Mouse (Mus musculus) embryo, embryonic 11.5 days (tissue): ENCODE measurements around the gene Glce.

Source experiments
- DNase-seq: peaks from one replicate; pipeline ENCODE4 v3.0.0-alpha.2; 2012; ENCODE audit warnings: low read depth, low spot score

Glce gene

DNA sequence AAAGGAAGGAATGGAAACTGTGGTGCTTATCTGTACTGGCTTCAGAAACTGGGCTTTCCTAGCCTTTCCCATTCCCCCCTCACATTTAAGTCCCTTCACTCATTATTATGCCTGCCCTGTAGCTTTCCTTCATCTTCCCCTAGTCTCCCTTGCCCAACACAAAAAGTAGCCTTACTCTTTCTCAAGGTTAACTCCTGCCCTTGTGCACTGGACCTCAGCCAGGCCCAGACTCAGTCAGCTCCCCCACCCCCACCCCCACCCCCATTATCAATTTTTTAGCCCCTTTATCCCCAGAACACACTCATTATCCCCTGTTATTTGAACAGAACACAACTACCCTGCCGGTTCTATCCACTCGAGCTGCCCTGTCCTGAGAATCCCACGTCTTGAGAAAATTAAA, 1.0 kb upstream of the Glce start:
- DNase-seq: no peak

DNA sequence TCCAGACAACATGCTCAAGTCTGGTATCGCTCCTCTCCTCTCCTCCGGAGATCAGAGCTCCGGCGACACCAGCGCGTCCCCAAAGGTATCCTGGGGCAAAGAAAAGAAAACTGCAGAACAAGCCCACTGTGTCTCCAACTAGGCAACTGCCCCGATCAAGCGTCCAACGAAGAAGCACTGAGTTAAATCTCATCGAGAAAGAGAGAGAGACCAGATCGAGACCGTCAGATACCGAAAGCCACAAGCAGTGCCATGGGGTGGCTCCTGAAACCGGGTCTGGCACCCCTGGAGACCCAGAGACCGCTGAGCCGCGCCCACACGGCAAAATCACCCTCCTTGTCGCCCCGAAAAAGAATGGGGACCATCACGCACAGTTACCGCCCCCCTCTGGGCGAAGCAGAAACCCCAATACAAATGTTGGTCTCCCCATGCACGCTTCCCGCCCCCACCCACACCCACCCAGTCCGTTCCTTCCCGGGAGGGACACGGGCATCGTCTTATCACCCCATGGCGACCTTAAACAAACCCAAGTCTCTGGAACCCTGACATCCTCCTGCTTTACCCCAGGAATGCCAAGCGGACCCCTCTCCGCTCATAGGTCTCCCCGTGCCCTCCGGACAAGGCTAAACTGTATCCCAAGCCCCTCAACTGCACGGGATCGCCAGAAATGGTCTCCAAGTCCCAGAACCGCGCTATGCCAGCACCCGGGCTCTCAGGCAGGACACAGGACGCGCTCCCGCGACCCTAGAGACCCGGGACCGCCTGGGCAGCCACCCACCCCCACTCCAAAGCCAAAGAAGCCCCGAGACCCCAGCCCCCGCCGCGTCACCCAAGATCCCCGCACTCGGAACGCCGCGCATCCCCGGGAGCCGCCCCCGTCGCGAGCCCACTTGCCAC, 656 bp downstream of the Glce start:
- DNase-seq: no peak

DNA sequence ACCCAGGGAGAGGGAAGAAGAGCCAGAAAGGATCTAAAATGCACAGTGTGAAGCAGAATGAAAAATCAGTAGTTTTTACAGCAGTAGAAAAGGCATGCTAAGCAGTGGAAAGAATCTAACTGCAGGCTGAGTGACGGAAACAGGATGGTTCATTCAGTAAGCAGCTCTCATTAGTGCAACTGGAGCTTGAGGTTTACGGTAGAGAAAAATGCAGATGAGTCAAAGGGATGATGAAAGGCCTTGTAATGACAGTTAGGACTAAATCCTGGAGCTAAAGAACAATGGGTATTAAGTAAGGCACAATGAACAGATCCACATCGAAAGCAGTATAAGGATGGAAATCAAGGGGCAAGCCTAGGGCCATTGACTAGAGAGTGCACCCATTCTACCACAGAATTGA, 3.7 kb downstream of the Glce start:
- no peak for DNase-seq

DNA sequence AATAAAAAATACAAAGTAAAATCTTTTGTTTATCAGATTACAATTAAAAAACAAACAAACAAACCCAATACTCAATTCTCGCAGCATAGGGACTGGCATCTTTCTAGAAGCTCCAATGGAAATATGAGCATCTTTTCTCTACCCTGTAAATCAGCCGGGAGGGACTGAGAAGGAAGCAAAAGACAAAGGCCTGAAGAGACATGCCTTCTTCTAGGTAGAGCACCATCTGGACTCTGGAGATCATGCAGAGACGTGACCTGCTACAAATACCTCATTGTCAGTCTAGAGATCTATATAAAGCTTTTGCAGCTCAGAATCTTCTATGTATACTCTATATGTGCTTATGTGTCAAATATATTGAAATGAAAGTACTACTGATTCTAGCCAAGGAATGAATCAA, 6.6 kb downstream of the Glce start:
- no peak for DNase-seq

DNA sequence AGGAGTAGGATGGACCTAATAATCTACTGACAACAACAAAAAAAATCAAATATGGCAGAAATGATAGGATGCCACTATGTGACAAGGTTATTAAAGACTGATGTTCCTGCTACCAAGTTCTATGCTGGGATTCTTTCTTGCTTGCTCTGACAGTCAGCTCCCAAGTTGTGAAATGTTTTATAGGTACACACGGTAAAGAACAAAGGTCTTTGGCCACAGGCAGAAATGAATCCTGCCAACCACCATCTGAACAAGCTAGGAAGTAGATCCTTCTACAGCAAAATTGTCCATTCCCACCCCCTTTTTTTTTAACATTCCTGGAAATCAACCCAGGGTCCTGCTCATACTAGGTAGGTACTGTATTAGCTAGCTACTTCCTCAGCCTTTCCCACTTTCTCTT, 25.9 kb downstream of the Glce start:
- DNase-seq: no peak

DNA sequence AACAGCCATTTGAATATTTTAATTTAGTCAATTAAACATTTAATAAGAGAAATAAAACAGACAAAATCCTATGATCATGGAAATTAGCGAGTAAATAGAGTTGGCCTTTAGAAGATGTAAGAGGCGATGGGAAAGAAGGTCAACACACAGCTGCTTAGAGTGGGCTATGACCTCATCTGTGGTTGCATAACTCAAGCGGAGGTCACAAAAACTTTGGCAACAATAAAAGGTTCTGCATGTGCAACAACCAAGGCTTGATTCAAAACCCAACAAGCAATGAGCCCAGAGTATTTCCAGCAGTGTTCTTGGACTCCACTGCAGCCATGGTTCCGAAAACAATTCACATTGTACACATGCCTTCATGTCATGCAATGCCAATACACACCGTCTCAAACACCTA, 30.9 kb downstream of the Glce start:
- no peak for DNase-seq

DNA sequence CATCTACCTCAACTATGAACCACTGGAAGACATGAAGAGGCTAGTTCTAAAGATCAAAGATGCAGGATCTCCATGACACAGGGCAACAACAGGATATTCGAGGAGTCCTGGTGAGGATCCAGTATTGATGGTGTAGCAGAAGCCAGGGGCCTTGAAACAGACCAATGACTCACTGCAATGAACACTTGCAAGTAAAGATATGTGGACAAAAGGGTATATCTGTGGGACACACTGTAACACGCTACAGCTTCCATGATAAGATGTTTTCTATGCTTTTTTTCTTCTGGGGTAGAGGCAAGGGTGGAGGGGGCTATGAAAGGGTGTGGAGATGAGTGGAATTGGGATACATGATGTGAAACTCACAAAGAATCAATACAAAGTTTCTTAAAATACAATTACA, 36.9 kb downstream of the Glce start:
- no peak for DNase-seq

DNA sequence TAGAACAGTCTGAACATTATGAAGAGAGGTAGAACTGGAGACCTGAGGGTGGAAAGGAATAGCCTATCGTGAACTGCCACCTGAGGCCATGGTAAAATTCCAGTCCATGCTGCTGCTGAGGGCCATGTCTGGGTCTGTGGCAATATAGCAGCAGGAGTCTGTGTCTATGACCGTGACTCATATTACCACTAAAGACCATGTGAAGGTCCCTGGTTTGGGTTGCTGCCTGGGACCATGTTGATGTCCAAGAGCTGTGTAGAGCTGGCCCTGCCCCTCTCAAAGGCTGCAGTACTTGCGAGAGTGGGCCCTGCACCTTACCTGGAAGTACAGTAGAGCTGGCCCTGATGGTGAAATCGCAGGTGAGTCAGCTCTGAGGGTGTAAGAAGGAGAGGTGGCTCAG, 37.6 kb downstream of the Glce start:
- no peak for DNase-seq

DNA sequence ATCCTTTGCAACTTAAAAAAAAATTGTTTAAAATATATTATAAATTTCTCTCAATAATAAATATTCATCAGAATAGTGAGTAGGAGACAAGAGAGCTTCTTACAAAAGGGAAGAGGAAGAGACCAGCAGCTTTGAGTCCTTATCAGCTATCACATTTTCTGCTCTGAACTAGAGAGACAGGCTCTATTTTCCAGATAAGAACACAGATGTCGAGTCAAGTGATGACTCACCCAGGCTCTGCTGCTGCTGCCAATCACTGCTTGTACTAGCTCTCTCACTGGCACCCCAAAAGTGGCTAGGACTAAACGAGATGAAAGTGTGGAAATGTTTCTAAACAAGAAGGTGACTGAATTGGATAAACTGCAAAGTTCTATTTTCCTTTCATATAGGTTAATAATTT, 39.5 kb downstream of the Glce start:
- no peak for DNase-seq

DNA sequence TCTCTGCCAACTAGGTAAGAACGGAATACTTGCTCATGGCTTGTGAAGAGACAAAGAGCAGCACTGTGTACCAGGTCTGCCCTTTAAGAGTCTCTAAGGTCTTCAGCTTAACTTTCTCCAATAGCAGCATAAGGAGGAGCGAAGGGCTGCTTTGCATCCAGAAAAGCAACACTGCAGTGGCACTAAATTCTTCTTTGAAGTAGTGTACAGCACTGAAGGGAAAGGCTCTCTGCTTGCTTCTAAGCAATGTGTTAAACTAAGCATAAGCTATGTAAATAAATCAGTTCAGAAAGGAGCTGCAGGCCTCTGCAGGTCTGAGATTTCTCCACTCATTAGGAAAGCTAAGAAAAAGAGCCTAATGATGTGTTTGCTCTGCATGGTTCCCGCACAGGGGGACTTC, 40.9 kb downstream of the Glce start:
- DNase-seq: no peak

DNA sequence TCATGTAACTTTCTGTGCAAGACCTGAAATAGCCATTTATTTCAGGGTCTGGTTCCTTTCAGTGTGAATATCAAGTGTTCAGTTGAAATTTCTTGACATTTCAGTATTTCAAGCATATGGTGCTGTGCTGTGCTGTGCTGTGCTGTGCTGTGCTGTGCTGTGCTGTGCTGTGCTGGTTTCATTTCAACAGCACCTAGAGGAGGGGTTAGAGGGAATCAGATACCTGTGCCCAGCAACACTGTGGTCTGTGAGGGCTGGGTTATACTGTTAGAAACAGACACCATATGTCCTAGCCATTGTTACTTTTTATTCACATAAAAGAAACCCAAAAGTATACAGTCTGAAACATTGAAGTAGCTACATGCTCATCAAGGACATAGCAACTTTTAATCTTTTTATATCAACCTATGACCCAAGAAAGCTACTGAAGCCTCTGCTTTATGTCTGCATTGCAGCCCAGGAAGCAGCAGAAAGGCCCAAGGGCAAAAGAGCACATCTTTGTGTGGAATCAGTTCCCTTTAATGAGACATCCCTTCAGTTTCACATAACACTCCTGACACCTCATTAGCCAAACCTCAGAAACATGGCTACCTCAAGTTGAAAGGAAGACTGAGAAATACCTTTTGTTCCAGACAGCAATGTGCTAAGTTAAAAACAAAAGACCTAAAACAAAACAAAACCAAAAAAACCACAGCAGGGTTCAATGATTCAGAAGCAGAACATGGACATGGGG, 42.3 kb downstream of the Glce start:
- DNase-seq: no peak

DNA sequence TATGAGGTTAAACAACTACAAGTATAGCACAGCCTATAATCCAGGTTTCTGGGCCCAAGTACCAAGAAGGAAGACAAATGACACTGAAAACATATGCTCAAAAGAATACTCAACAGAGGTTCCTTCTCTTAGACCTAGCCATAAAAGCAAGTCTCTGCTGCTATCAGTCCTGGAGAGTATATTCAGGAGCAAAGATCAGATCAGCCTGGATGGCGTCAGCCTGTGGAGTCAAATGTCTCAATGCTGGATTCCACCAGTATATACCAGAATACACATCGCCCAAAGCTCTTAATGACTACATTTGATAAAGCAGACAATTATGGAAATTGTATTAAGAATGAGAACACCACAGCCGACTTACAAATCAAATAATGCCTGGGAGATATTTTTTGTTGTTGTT, 60.2 kb downstream of the Glce start:
- no peak for DNase-seq

DNA sequence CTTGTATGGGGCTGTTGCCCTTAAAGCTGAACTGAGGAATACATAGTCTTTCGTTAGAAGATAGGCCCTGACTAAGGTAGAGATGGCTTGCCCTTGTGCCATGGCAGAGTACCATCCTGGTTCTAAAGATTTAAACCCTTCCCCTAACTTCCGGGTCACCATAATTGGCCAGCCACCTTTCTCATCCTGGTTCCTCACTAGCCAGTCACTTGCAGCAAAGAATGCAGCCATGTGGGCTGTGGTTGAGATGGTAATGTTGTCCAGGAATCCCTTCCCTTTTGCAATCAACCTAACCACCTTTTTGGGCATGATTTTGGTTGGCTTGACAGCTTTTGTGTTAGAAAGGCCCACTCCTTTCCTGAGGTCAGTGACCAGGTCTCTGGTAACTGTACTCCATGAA, 62.0 kb downstream of the Glce start:
- DNase-seq: no peak

DNA sequence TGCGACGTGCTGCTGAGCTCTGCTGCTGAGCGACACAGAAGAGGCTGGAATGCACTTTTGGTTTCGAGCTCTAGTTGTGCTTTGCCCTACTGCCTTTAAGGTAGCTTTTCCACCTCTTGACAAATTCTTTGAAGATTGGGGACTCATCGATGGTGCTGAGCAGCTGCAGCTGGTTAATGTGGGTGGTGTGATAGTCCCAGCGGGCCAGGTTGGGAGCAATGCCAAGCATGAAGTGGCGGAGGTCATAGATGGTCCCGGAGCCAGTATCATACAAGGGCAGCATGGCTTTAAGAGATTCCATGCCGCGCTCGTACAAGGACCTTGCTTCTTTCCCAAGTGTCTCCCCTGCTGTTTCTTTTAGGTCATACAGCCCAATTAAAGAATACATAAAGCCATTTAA, 62.5 kb downstream of the Glce start:
- no peak for DNase-seq

DNA sequence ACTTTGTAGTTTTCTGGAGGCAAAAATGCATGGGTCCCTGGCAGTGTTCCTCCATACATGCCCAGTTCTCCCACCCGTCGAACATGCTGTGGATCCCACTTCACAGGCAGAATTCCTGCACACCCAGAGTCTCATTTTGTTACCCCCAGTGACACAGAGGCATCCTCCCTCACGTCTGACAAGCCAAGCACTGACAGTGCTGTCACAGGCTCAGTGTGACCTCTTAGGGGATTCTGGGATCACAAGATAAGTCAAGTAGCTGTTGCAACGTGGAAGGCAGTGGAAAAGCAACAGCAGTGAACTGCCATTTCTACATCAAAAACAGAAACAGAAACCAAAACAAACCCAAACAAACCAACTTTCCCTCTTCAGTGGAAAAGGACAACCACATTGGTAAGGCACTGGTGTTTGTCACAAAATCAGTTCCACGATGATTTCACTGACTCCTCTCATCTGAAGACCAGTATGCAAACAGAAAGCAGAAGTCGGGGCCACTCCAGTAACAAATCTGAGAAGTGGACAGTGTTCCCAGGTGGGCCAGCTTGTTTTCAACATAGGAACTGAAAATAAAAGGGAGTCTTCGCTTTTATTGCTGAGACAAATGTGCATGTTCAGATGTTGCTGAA, 64.5 kb downstream of the Glce start:
- no peak for DNase-seq

DNA sequence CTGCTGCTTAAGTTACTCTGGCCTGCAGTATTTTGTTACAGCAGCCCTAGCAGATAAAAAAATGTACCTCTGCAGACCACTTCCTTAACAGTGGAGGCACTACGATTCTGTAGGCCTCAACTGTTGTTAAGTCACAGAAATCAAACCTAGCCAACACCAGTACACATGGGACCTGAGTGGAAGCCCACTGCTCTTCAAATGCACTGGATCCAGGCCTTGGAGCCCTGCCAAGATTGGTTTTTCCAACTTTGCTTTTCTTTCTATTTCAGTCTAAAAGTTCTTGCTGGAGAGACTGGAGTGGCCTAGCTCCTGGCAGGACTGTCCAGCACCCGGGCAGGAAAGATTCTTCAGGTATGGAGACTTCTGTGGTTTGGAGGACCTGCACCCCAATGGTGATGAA, 66.2 kb downstream of the Glce start:
- DNase-seq: no peak

DNA sequence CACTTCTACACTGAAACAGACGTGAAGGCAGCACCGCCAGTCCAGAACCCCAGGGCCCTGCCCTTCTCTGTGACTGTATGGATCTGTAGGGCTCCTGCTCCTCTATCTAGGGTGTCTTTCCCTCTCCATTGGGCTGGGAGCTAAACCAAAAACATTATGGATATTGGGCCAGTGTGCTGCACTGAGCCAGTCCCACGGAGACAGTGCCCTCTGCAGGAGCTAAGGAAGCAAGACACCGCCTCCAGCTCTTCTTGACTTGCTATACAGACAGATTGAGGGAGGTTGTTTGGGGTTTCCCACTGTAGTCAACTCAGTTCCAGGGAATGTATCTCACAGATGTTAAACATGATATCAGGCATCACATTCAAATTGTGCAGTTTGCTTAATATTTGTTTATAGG, 71.7 kb downstream of the Glce start:
- DNase-seq: no peak

DNA sequence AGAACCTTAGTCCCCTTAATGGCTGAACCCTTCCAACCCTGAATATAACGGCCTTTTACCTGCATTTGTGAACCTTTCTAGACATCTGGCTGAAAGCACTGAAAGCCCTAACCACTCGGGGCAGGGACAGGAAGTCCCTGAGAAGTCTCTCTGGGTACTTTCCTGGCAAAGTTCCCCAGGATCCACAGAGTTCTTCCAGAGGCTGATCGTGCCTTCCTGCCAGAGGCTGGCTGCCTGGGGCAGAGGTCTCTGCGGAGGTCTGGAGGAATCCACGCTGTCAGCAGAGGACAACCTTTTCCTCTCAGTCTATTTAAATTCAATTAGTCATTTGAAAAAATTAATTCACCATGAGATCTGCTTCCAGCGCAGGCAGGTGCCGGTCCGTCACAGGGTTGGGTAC, 73.3 kb downstream of the Glce start:
- no peak for DNase-seq

DNA sequence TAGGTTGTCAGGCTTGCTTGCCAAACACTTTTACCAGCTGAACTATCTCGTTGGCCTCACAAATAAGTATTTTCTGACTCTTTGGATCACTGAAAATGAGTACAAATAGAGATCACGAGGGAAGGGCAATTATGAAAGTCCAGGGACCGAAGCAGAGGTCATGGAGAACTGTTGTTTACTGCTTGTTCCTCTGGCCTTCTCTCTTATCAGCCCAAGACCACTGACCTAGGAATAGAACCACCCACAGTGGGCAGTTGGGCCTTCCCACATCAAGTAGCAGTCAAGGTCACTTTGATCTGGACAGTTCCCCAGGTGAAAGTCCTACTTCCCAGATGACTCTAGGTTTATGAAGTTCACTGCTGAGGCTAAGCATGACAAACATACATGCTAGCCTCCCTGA, 80.3 kb downstream of the Glce start:
- DNase-seq: no peak

DNA sequence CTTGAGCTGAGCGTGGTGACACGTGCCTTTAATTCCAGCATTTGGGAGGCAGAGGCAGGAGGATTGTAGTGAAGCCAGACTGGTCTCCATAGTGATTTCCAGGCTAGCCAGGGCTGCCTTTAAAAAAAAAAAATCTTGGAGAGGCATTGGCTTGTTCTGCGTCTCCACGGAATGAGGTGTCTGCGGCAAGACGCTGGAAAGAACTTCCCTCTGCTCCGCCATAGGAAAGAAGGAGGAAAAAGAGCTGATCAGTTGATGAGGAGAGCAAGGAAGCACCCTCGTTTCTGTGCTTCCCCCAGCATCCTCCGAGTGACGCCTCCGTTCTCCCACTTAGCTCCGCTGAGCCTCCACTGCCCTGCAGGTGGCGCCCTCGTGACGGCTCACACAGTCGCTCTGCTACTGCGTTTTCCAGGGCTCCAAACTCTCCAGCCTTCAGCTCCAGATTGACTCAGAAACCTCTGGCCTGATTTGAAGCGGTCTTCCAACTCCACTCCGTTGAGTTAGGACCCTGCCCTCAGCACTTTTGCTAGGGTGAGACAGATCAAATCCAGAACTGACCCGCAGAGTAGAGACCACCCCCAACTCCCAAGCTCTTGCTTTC, 82.3 kb downstream of the Glce start:
- peak; percentile 80 for DNase-seq

DNA sequence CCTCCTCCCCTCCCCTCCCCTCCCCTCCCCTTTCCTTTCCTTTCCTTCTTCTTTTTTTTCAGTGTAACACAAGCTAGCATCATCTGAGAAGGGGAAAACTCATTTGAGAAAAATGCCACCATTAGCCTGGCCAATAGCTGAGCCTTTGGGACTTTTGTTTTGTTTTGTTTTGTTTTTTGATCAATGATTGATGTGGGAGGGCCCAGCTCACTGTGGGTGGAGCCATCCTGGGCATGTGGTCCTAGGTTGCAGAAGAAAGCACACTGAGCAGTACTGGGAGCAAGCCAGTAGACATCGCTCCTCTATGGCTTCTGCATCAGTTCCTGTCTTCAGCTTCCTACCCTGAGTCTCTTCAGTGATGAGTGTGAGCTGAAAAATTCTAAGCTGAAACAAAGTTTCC, 86.6 kb downstream of the Glce start:
- DNase-seq: no peak

DNA sequence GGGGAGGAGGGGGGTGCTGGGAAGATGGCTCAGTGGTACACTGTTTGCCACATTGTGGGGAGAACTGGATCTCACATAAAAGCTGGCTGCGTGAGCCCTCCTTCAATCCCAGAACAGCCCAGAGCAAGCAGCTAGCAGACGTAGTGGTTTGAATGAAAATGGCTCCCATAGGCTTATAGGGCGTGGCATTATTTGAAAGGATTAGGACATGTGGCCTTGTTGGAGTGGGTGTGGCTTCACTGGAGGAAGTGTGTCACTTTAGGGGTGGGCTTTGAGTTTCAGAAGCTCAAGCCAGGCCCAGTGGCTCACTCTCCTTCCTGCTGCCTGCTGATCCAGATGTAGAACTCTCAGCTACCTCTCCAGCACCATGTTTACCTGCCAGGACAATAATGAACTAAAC, 90.2 kb downstream of the Glce start:
- DNase-seq: no peak
